13 mouse cellular contexts compared by ENCODE assay signal in genomic region chr17:30278596-30279378, GRCm38 (mm10).
A peak's percentile ranks its signal among the peaks of the same experiment; 100 is the strongest.
DNase-seq lines count a peak whose midpoint lies in the region; ATAC-seq lines count a peak whose summit lies in the region.
"Had no signal": no experiment of that assay in that cellular context is flagged by ENCODE, and none has a peak within 500 bp of the region (broad histone marks: within the 10 kb centered on the region; RNA-seq: fewer than 3 reads in every experiment).

No protein-coding gene starts in this region.

- no peak overlapping the region for H3K4me3 ChIP-seq in embryonic facial prominence, embryonic 10.5 days
- no peak overlapping the region for H3K4me3 ChIP-seq in hindbrain, embryonic 14.5 days (replicated peaks; ENCODE audit: low read length)
- H3K4me3 ChIP-seq: liver, embryonic 13.5 days had no signal

- H3K27ac ChIP-seq in embryonic facial prominence, embryonic 10.5 days (replicated peaks): 0 out of 2 replicates have a peak overlapping the region, but pooled peaks have one; percentile 40
- H3K27ac ChIP-seq in hindbrain, embryonic 14.5 days: peak overlapping the region; percentile 65
- H3K27ac ChIP-seq: liver, embryonic 13.5 days had no signal

- ATAC-seq in hindbrain, embryonic 14.5 days (ENCODE audit: low FRiP score): no peak

- no peaks in the 10 kb centered on the region for H3K27me3 ChIP-seq in embryonic facial prominence, embryonic 10.5 days (replicated peaks; ENCODE audit: low read depth, poor library complexity, severe bottlenecking)
- H3K27me3 ChIP-seq in hindbrain, embryonic 14.5 days (ENCODE audit: control insufficient read depth, insufficient read depth, low read length): no peaks in the 10 kb centered on the region
- H3K27me3 ChIP-seq: liver, embryonic 13.5 days had no signal

- H3K9ac ChIP-seq in hindbrain, embryonic 14.5 days: no peak overlapping the region
- H3K9ac ChIP-seq: liver, embryonic 13.5 days had no signal

- peak; percentile 39 to 49 for DNase-seq in left cerebral cortex, postnatal 25 days (ENCODE audit: low spot score in 2 of 2)
- DNase-seq in left cerebral cortex, postnatal 4 days: no peak
- DNase-seq in embryonic facial prominence, embryonic 10.5 days (ENCODE audit: low spot score): no peak
- DNase-seq in hindbrain, embryonic 14.5 days (ENCODE audit: low spot score): no peak
- DNase-seq in retina, adult 2 months (ENCODE audit: low read depth, low spot score): peak; percentile 29
- DNase-seq in layer of hippocampus, adult 9-11 months: no peak
- no peak for DNase-seq in embryo, embryonic 10.5 days (ENCODE audit: low spot score)
- no peak for DNase-seq in Muller cell, postnatal 12 days (ENCODE audit: inconsistent ontology term)
- DNase-seq: adrenal gland, postnatal 25 days; cerebellum, adult 11 months; heart, adult 18-20 months; kidney, postnatal 10 days; liver, embryonic 13.5 days had no signal

- H3K4me2 ChIP-seq in hindbrain, embryonic 14.5 days (replicated peaks): no peak overlapping the region
- H3K4me2 ChIP-seq: liver, embryonic 13.5 days had no signal

- H3K9me3 ChIP-seq in embryonic facial prominence, embryonic 10.5 days: no peaks in the 10 kb centered on the region
- no peaks in the 10 kb centered on the region for H3K9me3 ChIP-seq in hindbrain, embryonic 14.5 days (ENCODE audit: control insufficient read depth, low read length)
- H3K9me3 ChIP-seq: liver, embryonic 13.5 days had no signal

- peaks cover 37% of the 10 kb centered on the region for H3K4me1 ChIP-seq in embryonic facial prominence, embryonic 10.5 days
- peaks cover 14% of the 10 kb centered on the region for H3K4me1 ChIP-seq in hindbrain, embryonic 14.5 days (replicated peaks; ENCODE audit: control insufficient read depth, insufficient read depth, low read length)

- H3K36me3 ChIP-seq in embryonic facial prominence, embryonic 10.5 days (replicated peaks): no peaks in the 10 kb centered on the region
- H3K36me3 ChIP-seq in hindbrain, embryonic 14.5 days (replicated peaks; ENCODE audit: control insufficient read depth, insufficient read depth): 0 out of 2 replicates have a peak, but pooled peaks cover 6% of the 10 kb centered on the region

- intact Hi-C loops in left cerebral cortex, postnatal 25 days (cut with DNase I): no loop called here
- intact Hi-C loops in left cerebral cortex, postnatal 4 days (cut with DNase I): no loop called here

- 35% methylated on average over 16 of the region's 16 CpGs for WGBS in embryonic facial prominence, embryonic 10.5 days
- 22% methylated on average over 16 of the region's 16 CpGs for WGBS in hindbrain, embryonic 14.5 days

Comparison
In these comparisons a context has a peak if more than half of its experiments do, and no peak if none do; other contexts are left out.
1. DNase-seq: peak in left cerebral cortex, postnatal 25 days (2 of 2) and retina, adult 2 months (single experiment); none in left cerebral cortex, postnatal 4 days (single experiment), embryonic facial prominence, embryonic 10.5 days (single experiment), hindbrain, embryonic 14.5 days (single experiment), layer of hippocampus, adult 9-11 months (single experiment), embryo, embryonic 10.5 days (single experiment) and Muller cell, postnatal 12 days (single experiment).